Mouse (Mus musculus) erythroblast, embryonic 14.5 days (primary cell): ENCODE measurements around the gene Gabarap. TPM values are rescaled to one million over a fixed set of nuclear protein-coding genes. Genes with fewer than 3 reads are reported as not detected.
"Not testable (repeated sequence)": the region's sequence is repeated elsewhere in the genome, so short reads cannot be mapped to it uniquely, and the experiment has no call there.

Experiments used
- H3K27me3 ChIP-seq: 2 replicates; pipeline ENCODE4 v1.6.1; 2012; ENCODE audit warnings: inconsistent platforms; ENCODE audit not compliant: control insufficient read depth
- H3K36me3 ChIP-seq: 2 replicates; pipeline ENCODE4 v1.6.1; 2012; ENCODE audit warnings: mild to moderate bottlenecking, inconsistent platforms; ENCODE audit not compliant: control insufficient read depth
- H3K4me1 ChIP-seq: 2 replicates; pipeline ENCODE4 v1.6.1; 2012; ENCODE audit warnings: inconsistent platforms; ENCODE audit not compliant: control insufficient read depth
- H3K4me3 ChIP-seq: replicated peaks from 2 replicates; pipeline ENCODE3; 2012; ENCODE audit warnings: moderate library complexity, mild to moderate bottlenecking, inconsistent platforms
- H3K9me3 ChIP-seq: 2 replicates; pipeline ENCODE4 v1.6.1; 2012; ENCODE audit warnings: low read length, inconsistent platforms, mixed read lengths; ENCODE audit not compliant: control insufficient read depth
- GATA1 ChIP-seq: IDR thresholded peaks from 2 replicates; pipeline ENCODE4 v1.6.1; 2012; ENCODE audit warnings: low read length, inconsistent platforms, mixed read lengths
- TAL1 ChIP-seq: IDR thresholded peaks from 3 replicates; pipeline ENCODE4 v1.6.1; 2012; ENCODE audit warnings: low read length, inconsistent platforms, mixed read lengths
- polyA plus RNA-seq: library from polyadenylated mRNA; stranded (reverse); fragments of >175 nt; gene quantifications from 2 replicates; pipeline ENCODE4 v1.2.3, GENCODE M21; 2012

Gene Gabarap
- polyA plus RNA-seq, 1 experiment, result 50.2 TPM

DNA sequence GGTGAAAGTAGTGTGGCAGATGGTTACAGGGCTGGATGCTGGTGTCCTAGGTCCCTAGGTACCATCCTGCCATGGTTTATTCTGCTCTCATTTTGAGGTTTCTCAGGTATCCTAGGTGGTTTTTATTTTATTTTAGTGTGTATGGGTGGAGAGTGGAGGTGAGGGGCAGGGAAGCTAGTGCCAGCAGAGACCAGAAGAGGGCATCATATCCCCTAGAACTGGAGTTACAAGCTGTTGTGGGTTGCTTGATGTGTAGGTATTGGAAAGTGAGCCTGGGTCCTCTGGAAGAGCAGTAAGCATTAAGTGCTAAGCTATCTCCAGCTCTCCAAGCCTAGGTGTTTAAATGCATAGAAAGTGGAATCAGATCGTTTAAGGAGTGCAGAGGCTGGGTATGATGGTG is 38.7 kb upstream of the Gabarap start:
- no peak for TF ChIP-seq TAL1
- no peak for TF ChIP-seq GATA1
- Histone ChIP-seq H3K4me3 (no peak overlapping the region), H3K9me3 (no peaks in the 10 kb centered on the region), H3K27me3 (peaks cover 60% of the 10 kb centered on the region), H3K4me1 (peaks cover 23% of the 10 kb centered on the region), H3K36me3 (peaks cover 3% of the 10 kb centered on the region)

DNA sequence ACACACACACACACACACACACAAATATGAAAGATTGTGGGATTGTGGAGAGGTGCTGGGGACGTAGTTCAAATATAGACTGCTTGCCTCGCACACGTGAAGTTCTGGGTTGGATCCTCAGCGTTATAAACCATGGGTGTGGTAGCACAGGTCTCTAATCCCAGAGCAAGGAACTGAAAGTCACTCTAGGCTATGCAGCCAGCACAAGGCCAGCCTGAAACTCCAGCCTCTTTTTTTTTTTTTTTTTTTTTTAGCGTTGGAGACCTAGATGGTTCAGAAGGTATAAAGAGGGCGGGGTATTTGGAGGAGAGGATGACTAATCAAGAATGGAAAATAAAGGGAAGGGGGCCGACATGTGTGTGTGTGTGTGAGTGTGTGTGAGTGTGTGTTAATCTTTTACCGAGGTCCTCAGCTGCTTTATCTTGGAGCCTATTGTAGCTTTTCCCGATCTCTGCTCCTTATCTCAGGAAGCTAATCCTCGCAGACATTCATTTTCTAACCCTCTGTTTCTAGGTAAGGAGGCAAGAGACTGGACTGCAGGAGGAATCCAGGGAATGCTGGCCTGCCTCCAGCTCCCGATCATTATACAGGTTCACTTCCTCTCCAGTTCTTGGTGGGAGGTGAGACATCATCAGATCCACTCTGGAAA is 37.6 kb upstream of the Gabarap start:
- Histone ChIP-seq H3K27me3 (peaks cover 68% of the 10 kb centered on the region), H3K9me3 (no peaks in the 10 kb centered on the region), H3K4me1 (peaks cover 18% of the 10 kb centered on the region), H3K4me3 (no peak overlapping the region), H3K36me3 (no peaks in the 10 kb centered on the region)
- no peak for TF ChIP-seq GATA1

DNA sequence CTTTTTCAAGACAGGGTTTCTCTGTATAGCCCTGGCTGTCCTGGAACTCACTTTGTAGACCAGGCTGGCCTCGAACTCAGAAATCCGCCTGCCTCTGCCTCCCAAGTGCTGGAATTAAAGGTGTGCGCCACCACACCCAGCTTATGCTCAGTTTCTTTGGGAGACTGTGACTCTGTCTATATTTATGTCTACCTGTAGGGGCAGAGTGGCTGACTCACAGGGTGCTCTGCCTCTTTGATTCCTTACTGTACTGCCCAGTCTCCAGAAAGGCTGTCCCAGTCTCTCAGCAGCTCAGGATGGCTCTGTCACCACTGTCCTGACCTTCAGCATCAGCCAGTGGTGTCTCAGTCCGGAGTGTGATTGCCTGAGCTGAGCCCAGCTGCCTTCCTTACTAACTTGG is 35.3 kb upstream of the Gabarap start:
- H3K27me3 ChIP-seq, result peaks cover 79% of the 10 kb centered on the region

DNA sequence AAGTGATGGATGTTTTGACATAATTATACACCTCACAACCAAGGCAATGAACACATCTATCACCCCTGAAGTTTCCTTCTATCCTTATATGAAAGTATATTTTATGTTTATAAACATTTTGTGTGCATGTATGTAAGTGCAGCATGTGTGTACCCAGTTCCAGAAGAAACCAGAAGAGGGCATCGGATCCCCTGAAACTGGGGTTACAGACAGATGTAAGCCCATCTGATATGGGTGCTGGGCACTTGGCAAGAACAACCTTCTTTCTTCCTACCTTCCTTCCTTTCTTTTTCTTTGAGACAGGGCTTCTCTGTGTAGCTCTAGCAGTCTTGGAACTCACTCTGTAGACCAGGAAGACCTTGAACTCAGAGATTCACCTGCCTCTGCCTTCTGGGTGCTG is 34.7 kb upstream of the Gabarap start:
- Histone ChIP-seq H3K4me3 (no peak overlapping the region), H3K9me3 (0 out of 2 replicates have a peak, but pooled peaks cover 2% of the 10 kb centered on the region), H3K36me3 (no peaks in the 10 kb centered on the region), H3K27me3 (peaks cover 79% of the 10 kb centered on the region), H3K4me1 (peaks cover 4% of the 10 kb centered on the region)
- TF ChIP-seq TAL1 (no peak), GATA1 (no peak)

More for the DNA sequence above, 35.3 kb upstream of the Gabarap start:
- H3K4me1 ChIP-seq, H3K4me3 ChIP-seq, H3K9me3 ChIP-seq, H3K36me3 ChIP-seq: not testable (repeated sequence)

DNA sequence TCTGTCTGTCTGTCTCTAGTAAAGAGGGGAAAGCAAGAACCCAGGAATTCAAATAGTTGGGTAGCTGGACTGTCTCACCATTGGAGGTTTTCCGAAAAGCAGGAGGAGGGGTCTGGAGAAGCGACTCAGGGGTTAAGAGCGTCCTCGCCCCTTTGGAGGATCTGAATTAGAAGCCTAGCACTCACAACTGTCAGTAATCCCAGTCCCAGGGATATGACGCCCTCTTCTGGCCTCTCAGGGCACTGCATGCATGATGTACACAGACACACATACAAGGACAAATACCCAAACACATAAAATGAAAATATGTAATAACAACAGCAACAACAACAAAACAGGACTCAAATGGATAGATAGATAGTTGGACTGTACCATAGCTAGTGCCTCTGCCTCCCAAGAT is 30.3 kb upstream of the Gabarap start:
- Histone ChIP-seq H3K27me3 (peaks cover 95% of the 10 kb centered on the region), H3K4me1 (peaks cover 4% of the 10 kb centered on the region), H3K4me3 (no peak overlapping the region), H3K9me3 (peaks cover 15% of the 10 kb centered on the region), H3K36me3 (no peaks in the 10 kb centered on the region)
- TF ChIP-seq GATA1, result no peak
- no peak for TF ChIP-seq TAL1

DNA sequence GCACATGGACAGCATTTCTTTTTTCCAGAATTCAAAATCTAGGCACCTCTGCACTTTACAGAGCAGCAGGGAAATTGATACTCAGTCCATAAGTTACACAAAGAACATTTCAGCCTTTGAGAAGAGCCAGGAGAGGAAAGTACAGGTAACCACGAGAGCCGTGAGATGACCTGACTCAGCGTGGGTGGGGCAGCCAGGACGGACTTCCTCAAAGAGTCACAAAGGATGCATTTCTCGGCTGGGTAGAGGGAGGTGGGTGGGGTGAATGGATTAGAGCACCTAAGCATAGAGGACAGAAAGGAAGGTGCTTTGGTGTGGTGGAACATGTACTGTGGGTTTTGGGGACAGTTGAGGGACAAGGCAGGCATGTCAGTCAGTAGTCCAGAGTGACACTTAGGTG is 29.1 kb upstream of the Gabarap start:
- no peak for TF ChIP-seq TAL1
- TF ChIP-seq GATA1, result no peak
- Histone ChIP-seq H3K4me3 (no peak overlapping the region), H3K27me3 (peaks cover 95% of the 10 kb centered on the region), H3K36me3 (no peaks in the 10 kb centered on the region), H3K4me1 (peaks cover 16% of the 10 kb centered on the region), H3K9me3 (peaks cover 25% of the 10 kb centered on the region)

DNA sequence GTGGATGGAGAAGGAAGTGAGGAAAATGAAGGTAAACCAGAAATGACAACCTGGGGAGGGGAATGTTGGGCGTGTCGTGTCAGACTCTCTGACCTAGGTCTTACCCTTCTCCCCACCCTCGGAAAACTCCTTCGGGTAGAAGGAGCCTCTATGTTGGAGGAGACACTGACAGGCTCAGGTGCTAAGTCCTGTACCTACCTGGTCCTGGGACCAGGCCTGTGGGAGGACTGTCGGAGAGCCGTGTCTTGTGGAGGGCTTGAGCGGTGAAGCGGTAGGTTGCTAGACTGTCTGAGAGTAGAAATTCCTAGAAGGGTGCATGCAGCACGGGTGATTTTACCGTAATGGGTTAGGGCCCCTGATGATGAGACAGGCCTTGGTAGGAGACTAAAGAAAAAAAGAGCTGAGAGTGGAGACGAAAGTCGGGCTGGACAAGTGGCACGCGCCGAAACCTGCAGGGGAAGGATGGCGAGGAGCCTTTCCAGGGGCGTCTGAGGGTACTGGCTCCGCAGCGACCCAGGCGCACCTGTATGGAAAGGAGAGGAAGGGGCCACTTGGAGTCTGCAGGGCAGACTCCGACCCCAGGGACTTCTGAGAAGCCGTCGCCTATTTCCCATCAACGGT is 26.2 kb upstream of the Gabarap start, which contains the start of gene Cldn7:
Gene Cldn7 (plus strand): TSS at position 130 of the 621 bp plus-strand sequence.
- Histone ChIP-seq H3K4me3 (no peak within 1 kb of the TSS), H3K4me1 (peaks cover 17% of the 10 kb centered on the region), H3K9me3 (peaks cover 27% of the 10 kb centered on the region), H3K36me3 (peaks cover 20% of the 10 kb centered on the region), H3K27me3 (peaks cover 84% of the 10 kb centered on the region)
- TF ChIP-seq GATA1, result no peak
- no peak for TF ChIP-seq TAL1

DNA sequence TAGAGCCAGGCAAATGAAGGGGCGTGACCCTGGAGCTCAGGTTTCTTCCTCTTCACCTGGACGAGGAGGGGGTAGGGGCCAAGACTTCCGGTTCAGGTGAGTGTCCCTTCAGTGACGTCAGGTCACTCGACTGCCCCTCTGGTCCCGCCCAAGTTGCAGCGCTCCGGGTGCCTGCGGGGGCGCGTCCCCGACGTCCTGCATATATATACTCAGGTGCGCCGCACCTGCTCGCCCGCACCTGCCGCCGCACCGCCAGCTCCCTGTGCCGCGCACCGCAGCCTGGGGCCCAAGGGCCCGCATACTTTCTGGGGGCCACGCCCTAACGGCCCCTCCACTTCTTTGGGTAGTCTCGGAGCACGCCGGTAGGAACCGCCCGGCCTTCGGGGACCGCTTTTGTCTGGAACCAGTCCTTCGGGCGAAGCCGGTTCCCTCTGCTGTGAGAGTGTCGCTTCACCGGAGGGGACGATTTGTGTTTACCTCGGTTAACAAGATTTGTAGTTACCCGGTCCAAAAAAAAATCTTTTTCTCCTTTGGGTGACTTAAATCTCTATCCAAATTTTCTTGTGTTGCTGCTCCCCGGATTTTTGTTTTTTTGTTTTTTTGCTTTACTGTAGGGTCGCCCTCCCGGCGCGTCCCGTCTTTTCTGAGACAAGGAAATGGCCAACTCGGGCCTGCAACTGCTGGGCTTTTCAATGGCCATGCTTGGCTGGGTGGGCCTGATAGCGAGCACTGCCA is 25.5 kb upstream of the Gabarap start:
- peaks cover 78% of the 10 kb centered on the region for H3K27me3 ChIP-seq
- H3K36me3 ChIP-seq, result peaks cover 26% of the 10 kb centered on the region
- peaks cover 17% of the 10 kb centered on the region for H3K4me1 ChIP-seq
- TF ChIP-seq TAL1, result no peak
- no peak for TF ChIP-seq GATA1
- H3K4me3 ChIP-seq, result peak overlapping the region; percentile 39
- peaks cover 27% of the 10 kb centered on the region for H3K9me3 ChIP-seq

DNA sequence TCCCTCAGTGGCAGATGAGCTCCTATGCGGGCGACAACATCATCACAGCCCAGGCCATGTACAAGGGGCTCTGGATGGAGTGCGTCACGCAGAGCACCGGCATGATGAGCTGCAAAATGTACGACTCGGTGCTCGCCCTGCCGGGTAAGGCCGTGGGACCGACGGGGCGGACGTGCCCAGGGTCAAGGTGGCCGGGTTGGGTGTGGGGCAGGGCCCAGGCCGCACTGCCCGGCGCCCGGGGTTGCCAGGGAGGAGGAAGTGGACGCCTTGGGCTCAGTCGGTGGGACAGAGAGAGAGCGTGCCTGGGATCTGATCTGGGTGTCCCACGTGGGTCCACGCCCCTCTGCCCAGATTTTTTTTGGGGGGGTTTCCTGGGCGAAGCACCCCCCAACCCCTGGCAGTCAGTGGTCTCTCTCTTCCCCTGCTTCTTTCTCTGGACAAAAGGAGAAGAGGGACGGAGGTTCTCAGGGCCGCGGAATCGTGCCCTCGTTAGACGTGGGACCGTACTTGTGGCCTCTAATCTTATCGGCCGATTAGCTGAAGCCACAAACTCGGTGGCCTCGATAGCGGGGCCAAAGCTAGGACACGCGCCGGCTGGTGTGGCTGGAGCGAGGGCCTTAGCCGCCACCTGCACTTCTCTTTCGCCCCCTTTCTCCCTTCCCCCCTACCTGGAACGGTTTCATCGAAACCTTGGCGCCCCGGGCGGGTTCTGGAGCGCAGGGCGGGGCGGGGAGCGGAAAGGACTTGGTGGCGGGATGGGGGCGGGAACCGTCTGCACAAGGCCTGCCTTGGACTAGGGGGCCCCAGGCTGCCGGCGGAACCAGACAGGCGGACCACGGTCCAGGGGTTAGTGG is 24.7 kb upstream of the Gabarap start:
- H3K4me3 ChIP-seq, result peak overlapping the region; percentile 39
- peaks cover 30% of the 10 kb centered on the region for H3K36me3 ChIP-seq
- H3K4me1 ChIP-seq, result peaks cover 17% of the 10 kb centered on the region
- peaks cover 70% of the 10 kb centered on the region for H3K27me3 ChIP-seq
- peaks cover 27% of the 10 kb centered on the region for H3K9me3 ChIP-seq
- TF ChIP-seq TAL1 (no peak), GATA1 (no peak)
